Mouse (Mus musculus): Measurements from ENCODE around the gene Art3.
A peak's percentile ranks its signal among the peaks of the same experiment; 100 is the strongest.

The Art3 gene

GRCm38 (mm10) chr5:92331635-92332338 lies at the start of gene Art3:
Art3 (plus strand) TSS chr5:92331827.
- DNase-seq (ENCODE audit: low spot score) = no peak

- peak; percentile 8 for DNase-seq (ENCODE audit: low spot score)
Observed at GRCm38 (mm10) chr5:92282571-92282970, 49.1 kb upstream of the Art3 start.

DNA sequence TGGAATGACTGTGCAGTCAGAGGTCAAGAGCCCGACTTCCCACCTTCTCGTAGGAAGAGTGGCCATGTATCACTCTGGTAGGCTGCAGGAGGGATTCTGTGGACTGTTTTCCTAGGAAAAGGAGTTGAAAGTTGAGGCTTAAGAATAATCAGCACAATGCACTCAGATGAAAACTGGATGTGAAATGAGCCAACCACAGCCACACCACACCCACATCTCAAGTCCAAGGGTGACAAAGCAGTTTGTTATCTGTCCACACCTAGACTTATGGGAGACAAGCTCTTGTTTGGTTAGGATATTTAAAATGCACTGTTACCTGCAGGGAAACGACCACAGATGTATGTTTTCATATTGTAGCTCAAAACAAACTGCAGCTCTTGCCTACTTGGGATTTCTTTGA lies 48.5 kb upstream of the Art3 start:
- DNase-seq (ENCODE audit: low spot score) = no peak

DNA sequence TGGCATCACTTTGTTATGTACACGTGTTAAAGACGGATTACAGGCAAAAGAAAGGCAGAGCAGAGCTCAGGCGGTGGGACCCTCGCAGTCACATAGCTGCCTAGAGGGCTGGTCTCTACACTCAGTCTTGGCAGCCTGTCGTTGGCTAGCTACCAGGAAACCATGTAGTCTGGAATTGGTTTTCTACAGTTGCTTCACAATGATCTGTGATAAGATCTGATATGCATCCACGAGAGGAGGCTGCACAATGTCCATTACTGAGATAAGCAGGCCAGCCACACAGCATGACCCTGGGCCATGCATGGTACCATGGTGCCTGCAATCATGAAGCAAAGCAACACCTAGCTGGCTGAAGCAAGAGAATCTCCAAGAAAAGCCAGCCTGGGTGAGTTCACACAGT lies 43.8 kb upstream of the Art3 start:
- DNase-seq (ENCODE audit: low spot score) = no peak

DNA sequence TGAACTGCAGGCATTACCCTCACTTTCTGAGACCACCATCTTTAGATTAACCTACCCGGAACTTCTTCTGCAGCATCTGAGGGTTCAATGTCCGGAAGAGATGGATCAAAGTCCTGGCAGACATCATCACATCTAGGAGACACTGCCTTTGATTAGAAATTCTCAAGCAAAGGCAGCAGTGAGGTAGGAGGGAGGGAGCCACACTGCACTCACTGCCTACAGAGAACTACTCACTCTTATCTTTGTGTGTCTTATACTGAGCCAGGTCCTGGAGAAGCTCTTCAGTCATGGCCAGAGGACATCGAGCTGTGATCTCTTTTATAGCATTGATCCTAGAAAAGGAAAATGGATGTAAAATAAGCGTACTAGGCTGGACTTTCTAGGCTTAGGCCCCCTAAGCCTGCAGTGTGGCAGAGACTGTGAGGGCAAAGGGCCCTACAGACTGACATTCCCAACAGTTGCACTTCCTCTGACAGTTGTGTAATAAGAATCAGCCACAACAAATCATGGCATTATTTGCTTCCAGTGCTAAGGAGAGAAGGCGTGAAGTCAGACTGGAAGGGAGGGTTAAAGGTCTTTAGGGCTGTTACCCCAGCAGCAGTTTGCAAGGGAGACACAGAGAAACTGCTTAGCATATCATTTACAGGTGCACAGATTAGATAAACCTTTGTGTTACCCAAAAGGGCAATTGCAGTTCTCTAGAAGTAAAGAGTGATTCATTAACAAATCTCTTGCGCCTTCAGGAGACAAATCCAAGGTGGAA lies 39.8 kb upstream of the Art3 start:
- no peak for DNase-seq (ENCODE audit: low spot score)

GRCm38 (mm10) chr5:92294525-92294924 lies 37.1 kb upstream of the Art3 start:
- no peak for DNase-seq (ENCODE audit: low spot score)

GRCm38 (mm10) chr5:92302149-92302840 lies 29.3 kb upstream of the Art3 start:
- no peak for DNase-seq (ENCODE audit: low spot score)

GRCm38 (mm10) chr5:92304291-92304690 lies 27.3 kb upstream of the Art3 start:
- no peak for DNase-seq (ENCODE audit: low spot score)

DNA sequence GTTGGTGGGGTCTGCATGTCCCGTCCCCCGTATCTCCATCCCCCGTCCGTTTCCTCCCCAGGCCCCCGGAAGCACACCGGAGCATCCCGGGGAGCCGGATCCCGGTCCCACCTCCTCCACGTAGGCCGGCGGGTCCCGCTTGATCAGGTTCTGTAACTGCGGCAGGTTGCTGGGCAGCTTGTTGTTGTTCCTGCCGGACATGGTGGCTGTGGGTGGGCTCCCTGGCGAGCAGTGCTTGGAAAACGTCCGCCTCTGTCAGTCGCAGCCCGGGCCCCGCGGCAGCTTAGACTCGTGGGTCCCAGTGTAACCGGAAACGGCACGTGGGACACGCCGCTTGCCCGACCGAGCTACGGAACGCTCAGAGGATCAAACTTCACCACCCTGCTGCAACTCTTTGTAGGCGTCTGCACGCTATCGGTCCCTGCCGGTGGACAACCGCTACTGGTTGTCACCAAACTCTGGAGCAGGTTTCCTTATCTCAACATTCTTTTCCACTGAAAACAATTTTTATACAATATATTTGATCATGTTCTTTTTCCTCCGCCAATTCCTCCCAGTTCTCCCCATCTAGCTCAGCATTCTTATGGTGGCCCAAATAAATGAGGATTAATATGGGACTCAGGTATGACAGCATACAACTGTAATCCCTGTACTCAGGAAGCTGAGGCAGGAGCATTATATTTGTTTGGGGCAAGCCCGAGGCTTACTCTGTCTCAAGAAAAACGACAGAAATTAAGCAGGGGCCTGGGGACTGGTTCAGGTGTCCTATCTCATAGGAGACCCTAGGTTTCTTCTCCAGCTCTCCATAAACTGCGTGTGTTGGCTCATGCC lies 21.7 kb upstream of the Art3 start, which contains the start of gene Sdad1:
Gene Sdad1 (minus strand): TSS at position 799 of the 831 bp plus-strand sequence.
- DNase-seq (ENCODE audit: low spot score) = peak; percentile 87

- peak; percentile 79 for DNase-seq (ENCODE audit: low spot score)
Observed at GRCm38 (mm10) chr5:92312046-92312715, 19.4 kb upstream of the Art3 start.

GRCm38 (mm10) chr5:92313776-92314175 lies 17.9 kb upstream of the Art3 start:
- DNase-seq (ENCODE audit: low spot score) = no peak

DNA sequence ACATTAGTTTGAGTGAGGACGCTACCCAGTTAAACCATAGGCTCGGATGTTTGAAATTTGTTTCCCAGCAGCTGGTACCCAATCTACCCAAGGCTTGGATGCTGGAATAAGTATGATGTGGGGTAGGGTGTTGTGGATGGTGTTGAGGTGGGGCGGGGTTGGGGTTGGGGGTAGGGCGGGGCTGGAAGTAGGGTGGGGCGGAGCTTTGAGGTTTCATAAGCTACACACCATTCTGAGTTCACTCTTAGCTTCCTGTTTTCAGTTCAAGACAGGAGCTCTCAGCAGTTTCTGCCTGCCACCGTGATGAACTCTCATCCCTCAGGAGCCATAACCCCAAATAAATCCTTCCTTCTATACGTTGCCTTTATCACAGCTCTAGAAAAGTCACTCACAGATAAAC lies 13.5 kb upstream of the Art3 start:
- DNase-seq (ENCODE audit: low spot score) = no peak

DNA sequence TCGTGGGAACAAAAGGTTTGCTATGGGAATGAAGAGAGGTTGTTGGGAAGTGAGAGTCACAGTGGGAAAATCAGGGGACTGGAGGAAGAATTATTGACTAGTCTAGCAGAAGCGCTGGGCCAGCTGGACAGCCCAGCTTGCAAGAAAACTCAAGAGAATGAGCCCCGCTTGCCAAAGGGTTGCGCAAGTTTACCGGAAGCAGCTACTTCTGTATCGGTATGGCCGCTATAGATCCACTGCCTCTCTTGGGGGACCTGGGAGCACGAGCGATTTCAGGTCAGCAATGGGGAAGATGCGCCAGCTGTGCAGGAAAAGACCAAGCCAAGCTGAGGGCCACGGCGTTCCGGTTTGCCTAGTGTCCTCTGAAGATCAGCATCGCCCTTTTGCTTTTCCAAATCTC lies 13.0 kb upstream of the Art3 start:
- no peak for DNase-seq (ENCODE audit: low spot score)

DNA sequence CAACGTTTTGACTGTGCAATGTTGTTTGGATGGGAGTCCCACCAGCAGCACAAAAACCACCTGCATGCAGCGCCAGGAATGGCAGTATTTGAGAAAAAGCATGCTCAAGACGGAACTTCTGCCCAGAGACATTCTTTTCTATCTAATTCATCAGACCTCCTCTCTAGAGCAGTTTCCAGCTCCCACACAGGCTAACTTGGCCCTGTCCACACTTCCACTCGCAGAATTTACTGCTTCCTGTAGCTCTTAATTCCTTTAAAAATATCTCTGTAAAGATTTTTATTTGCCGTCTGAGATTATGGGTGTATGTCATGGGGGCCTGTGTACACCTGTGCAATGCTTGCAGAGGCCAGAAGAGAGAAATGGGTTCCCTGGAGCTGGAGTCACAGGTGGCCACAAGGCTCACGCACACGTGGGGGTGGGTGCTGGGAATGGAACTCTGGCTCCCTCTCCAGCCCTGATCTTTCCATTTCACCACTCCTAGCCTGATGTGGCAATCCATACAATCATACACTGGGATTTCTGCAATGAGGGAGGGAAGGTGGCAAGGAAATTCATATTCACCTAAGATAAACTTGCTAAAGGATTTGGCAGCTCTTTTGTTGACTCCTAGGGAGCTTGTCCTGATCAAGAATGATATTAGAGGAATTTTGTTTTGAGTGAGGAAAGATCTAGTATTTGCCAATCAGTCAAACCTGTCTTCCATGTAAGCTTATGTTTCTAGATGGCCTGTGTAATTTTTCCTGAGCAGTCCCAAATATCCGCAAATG lies 9.8 kb upstream of the Art3 start:
- no peak for DNase-seq (ENCODE audit: low spot score)

DNA sequence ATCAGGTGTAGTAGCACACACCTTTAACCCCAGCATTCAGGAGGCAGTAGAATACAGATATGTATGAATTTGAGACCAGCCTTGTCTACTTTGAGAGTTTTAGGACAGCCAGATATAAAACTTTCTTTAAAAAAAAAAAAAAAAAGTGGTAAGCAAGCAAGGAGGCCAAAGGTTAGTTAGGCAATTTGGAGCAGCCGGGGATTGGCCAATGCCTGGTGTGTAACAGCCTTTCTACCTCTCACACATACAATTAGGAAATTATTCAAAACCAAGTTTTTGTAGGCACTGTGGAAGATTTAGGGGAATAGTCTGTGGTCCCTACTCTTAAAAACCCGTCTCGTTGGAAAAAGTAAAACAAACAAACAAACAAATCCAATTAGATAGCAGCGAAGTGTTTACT lies 9.0 kb upstream of the Art3 start:
- no peak for DNase-seq (ENCODE audit: low spot score)

GRCm38 (mm10) chr5:92323264-92323663 lies 8.4 kb upstream of the Art3 start:
- peak; percentile 47 for DNase-seq (ENCODE audit: low spot score)

DNA sequence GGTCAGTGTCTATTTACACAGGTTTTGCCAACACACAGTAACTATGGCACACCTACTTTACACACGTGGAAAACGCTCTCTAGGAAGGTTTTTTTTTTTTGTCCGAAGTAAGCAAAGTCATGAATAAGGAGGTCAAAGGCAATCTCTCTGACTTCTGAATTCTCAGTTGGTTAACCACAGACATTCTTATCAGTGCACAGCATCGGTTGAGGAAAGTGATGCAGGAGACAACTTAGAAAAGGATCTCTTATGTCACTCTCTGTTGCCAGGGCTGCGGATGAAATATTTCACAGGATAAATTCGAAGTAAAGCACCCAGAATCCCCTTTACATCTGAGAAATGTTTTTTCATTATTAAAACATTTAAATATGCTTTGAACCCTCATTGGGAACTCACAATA lies 4.3 kb upstream of the Art3 start:
- no peak for DNase-seq (ENCODE audit: low spot score)

DNA sequence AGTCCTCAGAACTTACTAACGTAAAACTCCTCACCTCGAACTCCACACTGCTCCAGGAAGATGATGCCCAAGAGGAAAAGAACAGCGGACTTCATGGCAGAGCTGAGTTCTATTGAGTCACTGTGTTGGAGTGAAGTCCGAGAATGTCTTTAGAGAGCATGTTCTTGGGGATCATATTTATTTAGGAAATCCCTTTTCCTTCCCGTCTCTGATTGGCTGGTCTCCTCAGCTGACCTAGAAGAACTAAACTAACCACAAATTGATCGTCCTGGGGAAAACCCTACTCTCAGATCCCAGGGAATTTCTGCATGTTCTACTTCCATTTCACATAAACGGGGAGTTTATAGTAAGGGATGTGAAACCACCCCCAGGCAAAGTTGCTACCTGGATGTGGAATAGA lies 3.7 kb upstream of the Art3 start, which contains the start of gene Cxcl9:
Gene Cxcl9 (minus strand): TSS at position 151 of the 400 bp plus-strand sequence.
- no peak for DNase-seq (ENCODE audit: low spot score)

DNA sequence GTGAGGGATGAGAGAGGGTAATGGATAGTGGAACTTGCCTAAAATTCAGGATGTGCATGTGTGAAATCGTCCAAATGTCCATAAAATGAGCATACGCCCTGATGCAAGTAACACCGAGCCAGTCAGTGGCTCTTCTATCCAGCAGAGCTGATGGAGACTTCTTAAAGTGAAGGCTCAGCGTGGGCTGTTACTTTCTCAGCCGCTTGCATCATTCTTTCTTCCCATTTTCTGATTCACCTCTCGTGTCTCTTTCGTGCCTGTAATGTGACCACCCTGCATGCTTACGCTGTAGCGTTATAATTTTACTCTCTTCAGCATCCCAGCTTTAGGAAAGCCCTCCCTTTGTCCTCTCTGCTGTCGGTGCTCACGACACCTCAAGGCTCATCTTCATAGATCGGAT lies 505 bp upstream of the Art3 start:
- no peak for DNase-seq (ENCODE audit: low spot score)

GRCm38 (mm10) chr5:92332359-92332840 lies 773 bp downstream of the Art3 start:
- no peak for DNase-seq (ENCODE audit: low spot score)
